Mouse (Mus musculus): ENCODE data around the gene Acap2. TPM values are rescaled to one million over a fixed set of nuclear protein-coding genes. Genes with fewer than 3 reads are reported as not detected.

Acap2 gene
- polyA plus RNA-seq, 1 experiment = 6.3 TPM

DNA sequence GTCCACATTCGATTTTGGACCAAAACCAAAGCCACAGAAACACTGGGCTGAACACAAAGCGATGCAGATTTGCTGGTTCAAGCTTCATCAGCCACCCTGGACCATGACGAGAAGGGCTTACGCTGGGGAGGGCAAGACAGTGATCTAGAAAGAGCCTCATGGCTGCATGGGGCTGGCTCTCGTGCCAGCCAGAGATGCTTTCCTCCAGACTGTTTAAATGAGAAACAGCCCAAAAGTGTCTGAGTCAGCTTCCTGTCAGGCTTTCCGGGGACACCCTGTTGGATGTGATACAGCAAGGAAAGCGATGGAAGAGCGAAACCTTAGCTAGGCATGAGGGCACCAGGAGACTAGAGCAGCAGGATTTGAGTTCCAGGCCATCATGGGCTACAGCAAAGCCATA, 124.6 kb downstream of the Acap2 start:
- Histone ChIP-seq H3K36me3 (ENCODE audit: control insufficient read depth, insufficient read depth) (no peaks in the 10 kb centered on the region), H3K27me3 (ENCODE audit: control insufficient read depth, insufficient read depth, insufficient read length) (no peaks in the 10 kb centered on the region), H3ac (ENCODE audit: control insufficient read depth, insufficient read length) (no peak overlapping the region), H3K79me2 (ENCODE audit: control insufficient read depth, insufficient read depth) (no peaks in the 10 kb centered on the region), H3K4me3 (no peak overlapping the region), H3K4me2 (ENCODE audit: low read depth) (no peak overlapping the region)
- TF ChIP-seq SRF (IDR thresholded peaks at IDR 0.05; ENCODE audit: control insufficient read depth, insufficient read length, low read depth) = no peak
- TF ChIP-seq CEBPB (IDR thresholded peaks at IDR 0.05; ENCODE audit: insufficient read depth, poor library complexity, severe bottlenecking) = no peak
- TF ChIP-seq MYOG (IDR thresholded peaks at IDR 0.05; ENCODE audit: control insufficient read depth in 1 of 3, insufficient read depth in 1 of 3, insufficient read length in 2 of 3, low read depth in 2 of 3) = no peak
- no peak for TF ChIP-seq TCF12 (IDR thresholded peaks at IDR 0.05; ENCODE audit: insufficient read depth, poor library complexity, severe bottlenecking)
- TF ChIP-seq TCF3 (IDR thresholded peaks at IDR 0.05; ENCODE audit: insufficient read length, low read depth) = no peak
- no peak for TF ChIP-seq USF1 (IDR thresholded peaks at IDR 0.05; ENCODE audit: low read depth)

DNA sequence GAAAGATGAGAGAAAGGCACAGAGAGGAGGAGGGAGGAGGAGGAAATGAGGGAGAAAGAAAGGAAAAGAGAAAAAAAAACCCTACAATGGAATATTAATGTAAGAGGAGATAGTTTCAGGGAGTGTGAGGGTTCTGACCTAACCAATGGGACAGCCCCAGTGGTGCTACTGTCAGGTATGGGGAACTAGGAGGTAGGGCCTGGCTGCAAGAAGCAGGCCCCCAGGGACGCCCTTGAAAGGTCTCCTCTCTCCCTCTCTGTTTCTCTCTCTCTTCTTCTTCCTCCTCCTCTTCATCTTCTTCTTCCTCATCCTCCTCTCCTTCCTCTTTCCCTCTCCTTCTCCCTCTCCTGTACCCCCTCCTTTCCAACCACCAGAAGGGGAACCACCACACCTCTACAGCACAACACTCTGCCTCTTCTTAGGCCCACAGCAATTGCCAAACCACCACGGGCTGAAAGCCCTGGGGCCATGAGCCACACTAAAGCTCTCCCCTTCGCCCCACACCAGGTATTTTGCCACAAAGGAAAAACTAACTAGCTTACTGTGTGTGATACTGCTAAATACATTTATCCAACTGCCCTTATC, 126.6 kb downstream of the Acap2 start:
- H3K4me3 ChIP-seq = no peak overlapping the region

DNA sequence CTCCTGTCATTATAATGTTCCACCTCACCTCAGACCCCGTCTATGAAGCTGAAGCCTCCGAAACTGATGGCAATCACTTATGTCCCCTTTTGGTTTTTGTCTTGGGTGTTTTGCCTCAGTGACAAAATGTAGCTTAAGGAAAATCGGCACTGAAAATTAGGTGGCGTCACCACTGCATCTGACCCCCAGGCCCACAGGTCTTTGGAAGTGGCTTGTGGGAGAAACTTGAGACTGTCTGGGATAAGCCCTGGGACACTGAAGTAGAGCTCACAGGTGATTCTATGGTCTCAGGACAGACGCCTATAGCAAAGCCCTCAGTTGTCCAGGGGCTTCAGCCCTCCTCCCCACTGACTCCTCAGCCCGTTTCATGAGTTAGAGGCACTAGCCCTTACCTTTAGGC, 129.3 kb downstream of the Acap2 start:
- Histone ChIP-seq H3K27me3 (ENCODE audit: control insufficient read depth, insufficient read depth, insufficient read length) (no peaks in the 10 kb centered on the region), H3K4me2 (ENCODE audit: low read depth) (no peak overlapping the region), H3K36me3 (ENCODE audit: control insufficient read depth, insufficient read depth) (no peaks in the 10 kb centered on the region), H3K4me3 (no peak overlapping the region), H3ac (ENCODE audit: control insufficient read depth, insufficient read length) (no peak overlapping the region), H3K79me2 (ENCODE audit: control insufficient read depth, insufficient read depth) (no peaks in the 10 kb centered on the region)
- TF ChIP-seq MYOG (IDR thresholded peaks at IDR 0.05; ENCODE audit: control insufficient read depth in 1 of 3, insufficient read depth in 1 of 3, insufficient read length in 2 of 3, low read depth in 2 of 3) = no peak
- no peak for TF ChIP-seq CEBPB (IDR thresholded peaks at IDR 0.05; ENCODE audit: insufficient read depth, poor library complexity, severe bottlenecking)
- TF ChIP-seq POLR2A (IDR thresholded peaks at IDR 0.05; ENCODE audit: insufficient read length, low read depth) = no peak
- no peak for TF ChIP-seq MYOD1 (IDR thresholded peaks at IDR 0.05; ENCODE audit: control insufficient read depth in 1 of 3, insufficient read length in 2 of 3, low read depth in 2 of 3)
- TF ChIP-seq SRF (IDR thresholded peaks at IDR 0.05; ENCODE audit: control insufficient read depth, insufficient read length, low read depth) = no peak
- no peak for TF ChIP-seq MAX (IDR thresholded peaks at IDR 0.05; ENCODE audit: low read depth)
- TF ChIP-seq REST (IDR thresholded peaks at IDR 0.05; ENCODE audit: insufficient read depth, insufficient read length) = no peak
- no peak for TF ChIP-seq USF1 (IDR thresholded peaks at IDR 0.05; ENCODE audit: low read depth)
- TF ChIP-seq TCF3 (IDR thresholded peaks at IDR 0.05; ENCODE audit: insufficient read length, low read depth) = no peak

More for the DNA sequence above, 126.6 kb downstream of the Acap2 start:
- TF ChIP-seq POLR2A (IDR thresholded peaks at IDR 0.05; ENCODE audit: insufficient read length, low read depth) (no peak), REST (IDR thresholded peaks at IDR 0.05; ENCODE audit: insufficient read depth, insufficient read length) (no peak), TCF12 (IDR thresholded peaks at IDR 0.05; ENCODE audit: insufficient read depth, poor library complexity, severe bottlenecking) (no peak)
- no peak overlapping the region for H3ac ChIP-seq (ENCODE audit: control insufficient read depth, insufficient read length)
- H3K36me3 ChIP-seq (ENCODE audit: control insufficient read depth, insufficient read depth) = no peaks in the 10 kb centered on the region
- no peaks in the 10 kb centered on the region for H3K27me3 ChIP-seq (ENCODE audit: control insufficient read depth, insufficient read depth, insufficient read length)
- H3K79me2 ChIP-seq (ENCODE audit: control insufficient read depth, insufficient read depth) = no peaks in the 10 kb centered on the region
- no peak overlapping the region for H3K4me2 ChIP-seq (ENCODE audit: low read depth)

DNA sequence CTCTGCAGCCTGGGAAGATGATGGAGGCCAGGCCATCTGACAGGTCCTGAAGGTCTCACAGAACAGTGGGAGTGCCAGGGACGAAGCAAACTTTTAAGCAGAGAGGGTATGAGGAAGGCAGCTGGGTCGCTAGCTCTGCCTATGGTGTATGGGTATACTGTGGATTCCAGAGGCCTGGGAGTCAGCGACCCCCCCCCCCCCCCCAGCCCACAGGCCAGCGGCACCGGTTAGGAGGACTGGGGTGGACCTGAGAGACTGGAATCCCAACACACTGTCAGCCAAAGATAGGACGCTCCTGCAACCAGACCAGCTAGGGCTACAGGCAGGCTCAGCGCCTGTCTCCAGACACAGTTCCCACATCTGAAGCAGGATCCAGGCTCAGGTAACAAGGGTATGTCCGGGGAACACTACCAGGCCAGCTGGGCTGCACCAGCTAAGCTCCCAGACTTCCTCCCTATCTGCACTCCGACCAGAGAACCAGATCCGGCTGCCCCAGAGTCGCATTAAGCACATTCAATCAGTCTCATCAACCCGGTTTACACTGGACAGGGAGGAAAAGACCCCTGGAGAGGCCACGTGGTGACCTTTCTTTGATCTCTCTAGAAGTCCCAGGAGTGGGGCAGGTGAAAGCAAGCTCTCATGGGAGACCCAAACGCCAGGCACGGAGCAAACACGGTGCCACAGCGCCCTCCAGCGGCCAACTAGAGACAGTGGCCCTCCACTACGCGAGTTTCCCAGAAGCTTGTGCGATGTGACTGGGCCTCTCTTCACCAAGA, 130.5 kb downstream of the Acap2 start:
- no peak overlapping the region for H3K4me3 ChIP-seq

More for the DNA sequence above, 130.5 kb downstream of the Acap2 start:
- Histone ChIP-seq H3K27me3 (ENCODE audit: control insufficient read depth, insufficient read depth, insufficient read length) (no peaks in the 10 kb centered on the region), H3K79me2 (ENCODE audit: control insufficient read depth, insufficient read depth) (no peaks in the 10 kb centered on the region), H3K4me2 (ENCODE audit: low read depth) (no peak overlapping the region), H3ac (ENCODE audit: control insufficient read depth, insufficient read length) (no peak overlapping the region), H3K36me3 (ENCODE audit: control insufficient read depth, insufficient read depth) (no peaks in the 10 kb centered on the region)
- TF ChIP-seq USF1 (IDR thresholded peaks at IDR 0.05; ENCODE audit: low read depth) = no peak
- no peak for TF ChIP-seq E2F4 (IDR thresholded peaks at IDR 0.05; ENCODE audit: insufficient read depth)
- no peak for TF ChIP-seq MYOG (IDR thresholded peaks at IDR 0.05; ENCODE audit: control insufficient read depth in 1 of 3, insufficient read depth in 1 of 3, insufficient read length in 2 of 3, low read depth in 2 of 3)
- TF ChIP-seq POLR2AphosphoS2 (IDR thresholded peaks at IDR 0.05; ENCODE audit: insufficient read length, low read depth) = no peak
- TF ChIP-seq POLR2A (IDR thresholded peaks at IDR 0.05; ENCODE audit: insufficient read length, low read depth) = no peak
- no peak for TF ChIP-seq TCF3 (IDR thresholded peaks at IDR 0.05; ENCODE audit: insufficient read length, low read depth)
- TF ChIP-seq REST (IDR thresholded peaks at IDR 0.05; ENCODE audit: insufficient read depth, insufficient read length) = no peak
- TF ChIP-seq CEBPB (IDR thresholded peaks at IDR 0.05; ENCODE audit: insufficient read depth, poor library complexity, severe bottlenecking) = no peak
- no peak for TF ChIP-seq MAX (IDR thresholded peaks at IDR 0.05; ENCODE audit: low read depth)
- TF ChIP-seq TCF12 (IDR thresholded peaks at IDR 0.05; ENCODE audit: insufficient read depth, poor library complexity, severe bottlenecking) = no peak
- TF ChIP-seq MYOD1 (IDR thresholded peaks at IDR 0.05; ENCODE audit: control insufficient read depth in 1 of 3, insufficient read length in 2 of 3, low read depth in 2 of 3) = no peak
- no peak for TF ChIP-seq SRF (IDR thresholded peaks at IDR 0.05; ENCODE audit: control insufficient read depth, insufficient read length, low read depth)
